Mouse (Mus musculus) thymus, postnatal 14 days (tissue): ENCODE results near the gene Exd1.
A peak's percentile ranks its signal among the peaks of the same experiment; 100 is the strongest.

Source experiments
- DNase-seq: peaks from one replicate; pipeline ENCODE4 v3.0.0; 2021

The Exd1 gene

DNA sequence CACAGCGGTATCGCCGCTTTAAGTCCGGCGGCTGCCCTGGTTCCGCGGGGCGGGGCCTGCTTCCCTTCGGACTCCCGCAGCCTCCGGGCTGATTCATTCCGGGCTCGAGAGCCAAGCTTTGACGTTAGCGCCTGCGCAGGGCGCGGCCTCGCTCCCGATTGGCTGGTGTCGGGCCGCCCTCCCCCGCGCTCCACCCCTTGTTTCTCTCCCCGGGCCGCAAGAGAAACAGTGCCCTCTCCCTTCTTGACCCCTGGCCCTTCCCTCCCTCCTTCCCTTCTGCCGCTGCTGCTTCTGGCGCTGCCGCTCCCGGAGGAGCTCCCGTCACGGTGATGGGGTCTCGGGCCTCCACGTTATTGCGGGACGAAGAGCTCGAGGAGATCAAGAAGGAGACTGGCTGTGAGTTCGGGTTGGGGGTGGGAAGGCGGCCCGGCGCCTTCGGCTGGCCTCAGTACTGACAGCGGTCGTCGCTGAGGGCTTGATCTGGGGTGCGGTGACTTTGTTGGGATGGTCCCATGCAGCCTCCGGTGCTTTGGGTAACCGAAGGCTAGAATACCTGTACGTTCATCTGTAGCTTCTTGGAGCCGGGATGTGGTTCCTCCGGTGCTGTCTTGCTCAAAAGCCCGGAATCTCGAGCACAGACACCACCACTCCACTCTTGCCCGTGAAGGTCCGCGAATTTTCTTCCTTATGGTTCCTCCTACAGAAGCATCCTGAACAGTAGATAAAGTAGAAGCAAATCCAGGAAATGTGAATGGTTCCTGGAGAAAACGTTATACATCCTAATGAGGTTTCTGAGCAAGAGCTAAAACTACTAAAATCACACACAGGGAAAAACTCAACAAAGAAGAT lies at the start of gene Exd1, which contains the start of gene Chp1:
Gene Exd1, minus strand, starts transcription at position 106 of the 849 bp plus-strand sequence.
Gene Chp1, plus strand, starts transcription at position 176 of the 849 bp plus-strand sequence.
- peak; percentile 95 for DNase-seq

DNA sequence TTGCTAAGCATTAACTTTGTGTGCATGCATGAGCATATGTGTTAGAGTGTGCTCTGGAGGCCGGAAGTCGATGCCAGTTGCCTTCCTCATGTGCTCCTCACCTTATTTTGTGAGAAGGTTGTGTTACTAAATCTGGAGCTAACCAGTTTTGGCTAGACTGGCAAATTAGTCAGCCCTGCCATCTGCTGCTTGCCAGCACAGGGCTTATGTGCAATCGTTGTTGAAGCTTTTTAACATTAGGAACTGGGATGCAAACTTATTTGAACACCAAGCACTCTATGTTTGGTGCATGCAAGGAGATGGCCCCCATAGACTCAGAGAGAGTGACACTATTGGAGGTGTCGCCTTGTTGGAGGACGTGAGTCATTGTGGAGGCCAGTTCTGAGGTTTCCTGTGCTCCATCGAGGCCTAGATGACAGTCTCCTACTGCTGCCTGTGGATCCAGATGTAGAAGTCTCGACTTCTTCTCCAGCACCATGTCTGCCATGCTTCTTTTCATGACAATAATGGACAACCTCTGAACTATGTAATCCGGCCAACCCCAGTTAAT lies 49.4 kb upstream of the Exd1 start:
- no peak for DNase-seq

DNA sequence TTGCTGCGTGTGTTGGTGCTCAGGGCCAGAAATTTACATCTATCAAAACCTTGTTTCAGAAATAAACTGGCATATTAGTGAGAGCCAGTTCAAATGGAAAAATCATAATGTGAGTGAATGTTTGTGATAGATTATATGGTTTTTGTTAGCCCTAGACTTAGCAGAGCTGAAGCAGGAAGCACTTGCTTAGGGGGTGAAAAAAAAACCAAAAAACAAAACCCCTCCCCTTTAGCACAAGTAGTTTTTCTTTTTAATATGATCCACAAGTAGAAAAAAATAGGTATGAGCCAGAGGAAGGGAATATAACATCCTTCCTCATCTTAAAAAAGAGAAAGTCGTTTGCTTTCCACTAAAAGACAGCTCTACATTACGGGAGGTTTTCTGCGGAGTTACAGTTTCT lies 47.9 kb upstream of the Exd1 start:
- DNase-seq = no peak

GRCm38 (mm10) chr2:119594113-119594981 lies 46.9 kb upstream of the Exd1 start:
- DNase-seq = peak; percentile 96

DNA sequence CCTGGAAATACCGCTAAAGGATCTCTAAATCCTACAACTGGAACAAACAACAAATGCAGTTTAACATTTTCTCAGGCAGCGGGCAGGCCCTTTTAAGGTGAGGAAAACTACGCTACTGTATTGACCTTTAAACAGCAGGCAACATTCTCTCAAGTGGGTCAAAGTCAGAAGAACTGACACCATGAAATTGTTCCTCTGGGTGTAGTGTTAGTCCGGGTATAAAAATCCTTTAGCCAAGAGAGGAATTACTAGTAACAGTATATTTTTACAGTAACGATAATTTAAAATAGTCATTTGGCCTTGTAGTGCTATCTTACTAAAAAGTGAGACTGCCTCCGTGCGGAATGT lies 46.3 kb upstream of the Exd1 start:
- DNase-seq = no peak

DNA sequence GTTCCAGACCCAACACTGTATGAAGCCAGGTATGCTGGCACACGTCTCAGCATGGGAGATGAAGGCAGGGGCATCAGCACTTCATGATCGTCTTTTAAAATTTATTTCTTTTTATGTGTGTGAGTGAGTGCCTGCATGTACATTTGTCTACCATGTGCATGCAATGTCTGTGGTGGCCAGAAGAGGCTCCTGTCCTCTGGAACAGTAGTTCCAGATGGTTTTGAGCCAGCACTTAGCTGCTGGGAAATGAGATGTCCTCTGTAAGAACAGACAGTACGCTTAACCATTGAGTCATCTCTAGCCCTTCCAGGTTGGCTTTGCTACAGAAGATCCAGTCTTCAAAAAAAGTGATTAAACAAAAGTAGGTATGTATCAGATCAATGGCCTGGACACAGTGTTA lies 43.8 kb upstream of the Exd1 start:
- DNase-seq = peak; percentile 21

- peak; percentile 78 for DNase-seq
These were observed 40.0 kb upstream of the Exd1 start for GRCm38 (mm10) chr2:119587383-119587782.

DNA sequence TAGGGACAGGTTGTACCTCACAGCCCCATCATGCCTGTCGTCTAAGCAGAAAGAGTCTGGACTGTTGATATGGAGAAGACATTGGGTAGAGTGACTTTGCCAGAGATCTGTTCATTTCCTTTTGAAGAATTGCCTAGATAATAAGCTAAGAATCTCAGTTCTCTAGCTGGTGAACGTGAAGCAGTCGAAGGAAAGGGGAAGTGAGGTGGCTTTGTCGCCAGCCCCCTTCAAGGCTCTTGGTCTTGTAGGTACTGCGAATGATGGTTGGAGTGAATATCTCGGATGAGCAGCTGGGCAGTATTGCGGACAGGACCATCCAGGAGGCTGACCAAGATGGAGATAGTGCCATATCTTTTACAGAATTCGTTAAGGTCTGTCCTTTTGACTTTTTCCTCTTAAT lies 36.9 kb upstream of the Exd1 start:
- DNase-seq = no peak

DNA sequence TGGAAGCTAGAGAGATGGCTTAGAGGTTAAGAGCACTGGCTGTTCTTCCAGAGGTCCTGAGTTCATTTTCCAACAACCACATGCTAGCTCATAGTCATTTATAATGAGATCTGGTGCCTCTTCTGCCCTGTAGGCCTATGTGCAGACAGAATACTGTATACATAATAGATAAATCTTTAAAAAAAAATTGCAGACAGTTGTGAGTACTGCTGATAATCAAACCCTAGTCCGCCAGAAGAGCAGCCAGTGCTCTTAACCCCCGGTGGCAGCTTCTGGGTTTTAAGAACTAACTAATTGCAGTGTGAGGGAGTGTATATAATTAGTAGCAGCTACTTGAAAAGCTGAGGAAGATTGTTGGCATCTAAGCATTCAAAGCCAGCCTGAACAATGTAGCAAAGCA lies 36.0 kb upstream of the Exd1 start:
- no peak for DNase-seq

DNA sequence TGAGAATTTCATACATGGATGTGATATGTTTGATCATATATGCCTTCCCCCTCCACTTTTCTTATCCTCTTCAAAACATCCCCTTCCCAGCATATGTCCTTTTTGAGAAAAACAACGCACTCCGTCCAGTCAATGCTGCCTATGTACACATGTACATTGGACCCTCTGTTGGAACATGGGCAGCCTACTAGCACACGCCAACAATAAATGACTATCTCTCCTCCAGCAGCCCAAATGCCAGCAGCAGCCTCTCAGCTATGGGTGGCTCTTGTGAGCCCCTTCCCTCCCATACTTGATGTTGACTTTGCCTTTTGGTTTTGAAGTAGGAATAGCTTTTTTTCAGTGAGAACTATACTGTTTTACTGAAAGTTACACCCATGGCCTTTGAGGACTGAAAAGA lies 34.1 kb upstream of the Exd1 start:
- DNase-seq = no peak

- no peak for DNase-seq
These were observed 25.0 kb upstream of the Exd1 start for GRCm38 (mm10) chr2:119572471-119572870.

DNA sequence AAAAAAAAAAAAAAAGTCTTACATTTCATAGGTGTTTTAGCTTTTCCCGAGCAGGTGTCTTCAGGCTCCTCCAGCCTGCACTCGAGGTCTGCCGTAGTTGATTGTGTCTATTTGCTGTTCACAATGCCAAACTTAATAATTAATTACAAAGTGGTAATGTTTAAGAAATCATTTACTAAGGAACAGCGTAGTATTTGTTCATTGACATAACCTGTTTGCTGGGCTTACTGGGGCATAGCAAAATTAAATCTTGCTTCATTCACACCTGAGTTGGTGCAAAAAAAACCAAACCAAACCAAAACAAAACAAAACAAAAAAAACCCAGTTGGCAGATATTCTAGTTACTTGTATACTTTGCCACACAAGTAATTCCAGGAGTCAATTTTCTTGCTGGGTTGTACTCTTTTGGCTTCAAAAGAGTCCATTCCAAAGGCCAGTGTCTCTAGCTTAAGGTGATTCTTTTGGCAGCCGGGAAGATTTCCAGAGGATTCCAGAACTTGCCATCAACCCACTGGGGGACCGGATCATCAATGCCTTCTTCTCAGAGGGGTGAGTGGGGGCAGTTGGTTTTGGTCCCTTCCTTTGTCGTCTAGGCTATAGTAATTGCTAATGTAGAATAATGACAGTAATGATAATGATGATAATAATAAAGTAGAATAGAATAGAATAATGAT lies 18.9 kb upstream of the Exd1 start:
- no peak for DNase-seq

DNA sequence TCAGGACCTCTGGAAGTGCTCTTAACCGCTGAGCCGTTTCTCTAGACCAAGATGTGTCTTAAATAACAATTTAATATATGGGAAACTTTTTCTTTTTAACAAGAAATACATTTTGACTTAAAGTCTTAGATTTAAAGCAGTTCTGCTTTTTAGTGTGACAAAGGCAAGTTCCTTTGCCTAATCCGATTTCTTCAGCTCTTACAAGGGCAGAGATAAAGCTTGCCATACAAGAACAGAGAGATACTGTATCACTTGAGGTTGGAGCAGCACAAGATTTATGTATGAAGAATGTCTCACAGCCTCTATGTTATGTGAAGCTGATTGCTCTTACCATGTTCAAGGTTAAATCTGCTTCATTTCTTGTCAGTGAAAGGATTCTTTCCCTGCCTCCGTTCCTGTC lies 17.9 kb upstream of the Exd1 start:
- no peak for DNase-seq

DNA sequence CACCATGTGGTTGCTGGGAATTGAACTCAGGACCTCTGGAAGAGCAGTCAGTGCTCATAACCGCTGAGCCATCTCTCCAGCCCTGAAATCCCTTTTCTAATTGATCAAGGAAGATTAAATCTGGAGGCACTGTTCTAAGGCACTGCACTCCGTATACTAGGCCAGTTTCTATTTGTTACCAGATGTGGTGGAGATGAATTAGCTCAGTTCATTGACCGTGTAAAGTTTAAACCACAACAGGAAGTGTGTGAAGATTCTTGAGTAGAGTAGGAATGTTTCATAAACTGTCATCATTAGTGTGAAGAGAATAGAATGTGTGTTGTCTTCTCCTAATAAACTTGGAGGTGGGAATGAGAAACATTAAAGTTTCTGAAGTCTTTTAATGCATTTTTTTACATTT lies 14.4 kb upstream of the Exd1 start:
- no peak for DNase-seq

DNA sequence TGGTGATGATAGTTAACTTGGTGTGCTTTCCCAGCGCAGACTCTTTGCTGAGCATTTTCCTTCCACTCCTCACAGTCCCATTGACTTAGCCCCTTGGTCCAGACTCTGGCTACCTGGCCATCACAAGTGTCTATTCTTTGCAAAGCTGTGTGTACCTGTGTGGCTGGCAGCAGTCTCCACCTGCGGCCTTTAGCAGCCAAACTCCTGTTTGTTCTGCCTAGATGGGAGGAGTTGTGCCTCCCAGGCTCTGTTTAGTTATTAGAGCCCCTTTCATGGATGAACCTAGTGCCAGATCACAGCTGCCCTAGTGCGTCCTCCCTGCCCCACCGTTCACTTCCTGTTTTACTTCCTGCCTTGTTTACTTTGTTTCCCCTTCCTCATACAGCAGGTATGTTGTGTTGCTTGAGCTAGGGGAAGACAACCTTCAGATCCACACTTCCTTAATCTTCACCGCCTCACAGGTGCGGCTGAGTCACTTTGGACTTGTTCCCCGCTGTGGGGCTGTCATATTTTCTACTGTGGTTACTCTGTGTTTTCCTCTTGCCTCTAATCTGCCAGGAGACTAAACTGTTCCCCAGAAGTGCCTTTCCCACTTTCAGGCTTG lies 11.4 kb upstream of the Exd1 start:
- DNase-seq = peak; percentile 52

- DNase-seq = no peak
These were observed 10.6 kb upstream of the Exd1 start for GRCm38 (mm10) chr2:119558039-119558438.

GRCm38 (mm10) chr2:119549678-119550077 lies 2.3 kb upstream of the Exd1 start:
- DNase-seq = no peak

DNA sequence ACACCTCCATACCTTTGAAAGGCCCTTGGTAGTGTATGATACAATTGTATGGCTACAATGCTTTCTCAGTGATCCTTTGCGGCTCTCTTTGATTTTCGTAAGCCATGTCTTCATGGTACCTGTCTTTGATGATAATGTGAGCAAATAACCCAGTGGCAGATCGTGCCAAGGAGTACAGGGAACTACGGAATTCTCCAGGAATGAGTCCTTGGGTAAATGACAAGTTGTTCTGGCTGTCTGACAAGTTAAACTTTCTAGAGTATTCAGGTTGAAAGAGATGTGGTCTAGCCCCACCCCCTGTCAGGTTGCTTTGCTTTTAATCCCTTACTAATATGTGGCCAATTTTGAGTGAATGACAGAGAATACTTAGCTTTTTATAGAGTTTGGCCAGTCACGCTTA lies 1.3 kb upstream of the Exd1 start:
- no peak for DNase-seq

DNA sequence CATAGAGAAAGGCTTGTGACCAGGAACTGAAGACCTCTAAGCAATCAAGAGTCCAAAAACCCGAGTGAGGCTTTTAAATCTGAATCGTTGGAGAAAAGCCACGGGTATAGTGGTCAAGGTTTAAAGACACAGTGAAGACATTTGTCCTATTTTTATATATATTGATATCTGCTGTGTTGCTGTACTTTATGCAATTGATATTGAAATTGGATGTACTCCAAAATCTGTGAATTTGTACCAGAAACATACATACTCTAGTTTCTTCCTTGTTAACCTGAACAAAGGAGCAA lies 889 bp upstream of the Exd1 start:
- DNase-seq = no peak

- peak; percentile 89 for DNase-seq
These were observed 442 bp downstream of the Exd1 start for GRCm38 (mm10) chr2:119546848-119547521.

DNA sequence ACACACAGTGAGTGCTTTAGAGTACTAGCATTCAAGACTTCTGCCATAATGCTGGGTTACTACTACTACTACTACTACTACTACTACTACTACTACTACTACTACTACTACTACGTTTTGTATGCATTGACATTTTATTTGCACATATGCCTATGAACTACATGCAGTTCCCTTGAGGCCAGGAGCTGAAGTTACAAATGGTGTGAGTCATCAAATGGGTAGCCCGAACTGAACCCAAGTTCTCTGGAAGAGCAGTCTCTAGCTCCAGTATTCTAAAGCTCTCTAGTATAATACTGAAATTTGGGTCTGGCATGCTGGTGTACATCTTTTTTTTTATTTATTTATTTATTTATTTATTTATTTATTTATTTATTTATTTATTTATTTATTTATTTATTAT lies 3.8 kb downstream of the Exd1 start:
- DNase-seq = no peak

DNA sequence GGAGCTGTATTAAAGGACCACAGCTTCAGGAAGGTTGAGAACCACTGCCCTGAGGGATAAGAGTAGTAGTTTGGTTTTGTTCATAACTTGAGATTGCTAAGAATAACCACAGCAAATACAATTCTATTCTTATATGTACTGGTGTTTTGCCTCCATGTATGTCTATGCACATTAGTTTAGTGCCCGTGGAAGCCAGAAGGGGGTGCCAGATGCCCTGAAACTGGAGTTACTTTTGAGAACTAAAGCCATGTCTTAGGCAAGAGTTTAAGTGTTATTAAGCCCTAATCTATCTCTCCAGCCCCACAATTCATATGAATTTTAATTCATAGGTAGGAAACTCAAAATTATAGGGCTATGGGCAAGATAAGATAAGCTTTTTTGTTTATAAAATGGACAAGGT lies 5.3 kb downstream of the Exd1 start:
- DNase-seq = peak; percentile 78
